Mouse (Mus musculus) right cerebral cortex, adult 18-20 months (tissue): Measurements from ENCODE around the gene Mtor.

Source experiments
- DNase-seq: peaks from one replicate; pipeline ENCODE4 v3.0.0; 2022; ENCODE audit warnings: mixed read lengths

The Mtor gene

DNA sequence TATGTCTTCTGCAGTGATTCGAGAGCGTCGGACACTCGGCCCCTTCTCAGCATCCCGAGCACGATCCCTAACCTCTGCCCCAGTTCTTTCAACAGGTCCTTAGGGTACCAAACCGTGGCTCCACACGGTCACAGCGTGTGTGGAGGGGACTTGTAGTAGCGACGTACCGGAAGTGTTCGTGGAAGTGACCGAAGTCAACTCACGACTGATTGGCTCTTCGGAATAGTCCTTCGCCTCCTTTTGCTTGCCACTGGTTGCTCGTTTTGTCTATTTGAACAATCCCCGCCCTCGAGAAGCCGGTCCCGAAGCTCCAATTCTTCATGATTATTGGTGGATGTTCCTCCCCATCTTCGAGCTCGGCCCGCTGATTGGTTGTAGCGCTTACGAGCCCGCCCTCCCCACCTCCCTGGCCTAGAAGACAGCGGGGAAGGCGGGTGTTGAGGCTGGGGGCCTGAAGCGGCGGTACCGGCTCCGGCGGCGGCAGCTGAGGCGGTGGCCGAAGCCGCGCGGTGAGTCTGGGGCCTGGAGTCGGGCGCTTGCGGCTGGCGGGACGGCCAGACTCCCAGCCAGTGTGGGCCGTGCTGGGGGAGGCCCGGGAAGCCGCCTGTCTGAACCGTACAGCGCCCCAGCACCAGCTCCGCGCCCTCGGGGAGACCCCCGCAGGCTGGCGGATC lies at the start of gene Mtor:
Mtor (plus strand) TSS at position 433 of the 674 bp plus-strand sequence.
- DNase-seq = peak; percentile 98

GRCm38 (mm10) chr4:148399437-148400094 lies 48.8 kb upstream of the Mtor start:
- no peak for DNase-seq

DNA sequence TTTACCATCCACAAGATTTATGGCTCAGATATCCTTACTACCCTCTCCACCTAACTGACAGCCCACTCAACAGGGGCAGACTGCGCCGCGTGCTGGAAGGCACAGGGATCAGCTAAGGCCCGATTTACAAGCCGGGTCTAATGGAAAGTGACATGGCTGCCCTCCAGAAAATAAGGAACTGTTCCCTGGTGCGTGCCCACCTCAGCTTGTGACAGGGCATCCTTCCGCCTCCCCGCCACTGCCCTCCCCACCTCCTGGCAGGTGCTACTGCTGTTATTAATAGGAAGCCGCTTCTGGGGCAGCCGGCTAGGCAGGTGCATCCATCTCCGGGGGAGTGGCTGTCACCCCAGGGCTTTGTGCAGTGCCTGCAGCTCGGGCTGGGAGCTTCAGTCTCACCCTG lies 45.0 kb upstream of the Mtor start:
- no peak for DNase-seq

GRCm38 (mm10) chr4:148404748-148405147 lies 43.7 kb upstream of the Mtor start:
- no peak for DNase-seq

DNA sequence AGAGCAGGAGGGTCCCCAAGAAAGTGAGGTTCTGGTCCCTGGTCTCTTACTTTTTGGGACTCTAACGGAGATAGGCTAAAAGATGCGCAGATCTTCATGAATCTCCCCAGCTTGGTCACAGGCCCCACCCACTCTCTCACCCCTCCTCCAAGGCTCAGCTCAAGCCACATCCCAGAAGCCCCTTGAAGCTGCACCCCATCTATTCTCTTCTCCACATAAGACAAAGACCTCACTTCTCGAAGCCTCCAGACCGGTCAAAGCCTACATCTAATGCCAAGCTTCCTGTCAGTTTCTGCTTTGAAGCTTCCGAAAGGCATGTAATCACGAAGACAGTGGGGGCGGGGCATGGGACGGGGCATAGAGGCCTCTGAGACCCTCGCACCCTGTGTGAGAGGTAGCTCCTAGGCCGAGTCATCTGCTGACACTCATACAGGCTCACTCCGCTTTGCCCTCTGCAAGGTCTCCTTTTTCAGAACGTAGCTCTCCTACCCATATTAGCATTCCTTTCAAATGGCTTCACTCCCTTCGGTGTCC lies 43.1 kb upstream of the Mtor start:
- DNase-seq = no peak

GRCm38 (mm10) chr4:148408256-148408975 lies 40.0 kb upstream of the Mtor start:
- DNase-seq = no peak

DNA sequence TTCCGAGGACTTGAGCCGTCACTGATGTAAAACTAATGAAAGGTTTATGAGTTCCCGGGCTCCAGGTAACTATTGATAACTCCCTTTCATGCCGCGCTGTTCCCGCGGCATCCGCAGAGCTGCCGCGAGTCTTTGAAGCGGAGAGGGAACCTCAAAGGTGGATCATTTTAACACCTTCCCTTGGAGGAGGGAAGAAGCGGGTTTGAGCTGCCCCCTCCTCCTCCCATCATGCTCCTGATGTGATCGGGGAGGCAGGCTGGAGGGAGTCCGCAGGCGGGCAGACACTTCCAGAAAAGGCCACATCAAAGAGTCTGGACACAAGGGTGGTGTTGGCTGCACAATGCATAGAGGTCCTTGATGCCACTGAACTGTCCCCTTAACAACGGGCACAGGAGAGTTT lies 32.8 kb upstream of the Mtor start:
- no peak for DNase-seq

DNA sequence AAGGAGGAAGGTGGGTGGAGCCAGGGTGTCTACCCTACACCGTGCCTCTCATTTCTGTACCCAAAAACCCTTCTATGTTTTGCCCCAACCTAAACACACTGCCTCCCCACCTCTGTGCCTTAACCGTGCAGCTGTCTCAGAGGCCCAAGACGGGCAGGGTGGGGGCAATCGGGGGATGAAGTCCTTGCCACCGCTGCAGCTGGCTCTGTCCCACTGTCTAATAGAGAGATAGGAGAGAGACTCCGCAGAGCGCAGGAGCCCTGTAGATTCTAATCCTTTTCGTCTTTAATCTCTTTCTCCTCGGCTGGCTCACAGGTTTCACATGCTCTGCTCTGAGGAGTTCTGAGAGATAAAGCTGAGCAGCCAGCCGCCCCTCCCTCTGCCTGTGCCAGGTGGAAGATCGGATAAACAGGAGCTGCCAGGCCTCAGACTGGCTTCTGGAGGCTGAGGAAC lies 31.3 kb upstream of the Mtor start:
- no peak for DNase-seq

DNA sequence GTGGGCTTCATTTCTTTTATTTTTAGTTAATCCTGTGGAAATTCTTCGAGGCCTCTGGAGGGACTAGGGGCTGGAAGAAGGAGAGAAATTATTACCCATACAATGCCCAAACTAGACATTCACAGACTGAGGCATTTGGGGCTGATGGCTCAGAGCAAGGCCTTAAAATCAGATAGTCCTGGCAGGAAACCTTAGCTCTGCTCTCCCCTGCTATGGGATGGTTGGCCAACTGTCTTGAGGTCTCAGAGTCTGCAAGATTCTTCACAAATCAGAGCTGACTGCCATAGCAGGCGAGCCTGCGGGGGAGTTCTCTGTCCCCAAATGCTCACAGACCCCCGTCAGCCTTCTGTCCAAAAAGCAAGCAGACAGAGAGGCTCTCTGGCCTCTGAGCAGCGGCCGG lies 30.9 kb upstream of the Mtor start:
- no peak for DNase-seq

- DNase-seq = no peak
Observed at GRCm38 (mm10) chr4:148426950-148427850, 21.2 kb upstream of the Mtor start.

DNA sequence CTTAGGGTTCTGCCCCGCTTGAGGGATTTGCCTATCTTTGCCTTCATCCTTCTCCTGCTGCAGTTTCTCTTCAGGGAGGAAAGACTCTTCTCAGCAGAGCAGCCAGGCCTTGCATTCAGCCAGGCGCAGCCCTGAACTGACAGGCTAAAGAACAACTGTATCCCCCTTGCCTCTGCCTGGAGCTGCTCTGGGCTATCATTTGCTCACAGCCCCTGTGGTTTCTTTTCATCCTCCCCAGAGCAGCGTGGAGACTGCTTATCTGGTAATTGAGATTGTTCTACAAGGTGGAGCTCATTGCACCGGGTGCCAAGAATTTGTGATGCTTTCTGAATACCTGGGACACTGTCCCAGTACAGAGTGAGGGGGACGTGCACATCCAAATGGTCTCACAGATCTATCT lies 19.9 kb upstream of the Mtor start:
- DNase-seq = no peak

DNA sequence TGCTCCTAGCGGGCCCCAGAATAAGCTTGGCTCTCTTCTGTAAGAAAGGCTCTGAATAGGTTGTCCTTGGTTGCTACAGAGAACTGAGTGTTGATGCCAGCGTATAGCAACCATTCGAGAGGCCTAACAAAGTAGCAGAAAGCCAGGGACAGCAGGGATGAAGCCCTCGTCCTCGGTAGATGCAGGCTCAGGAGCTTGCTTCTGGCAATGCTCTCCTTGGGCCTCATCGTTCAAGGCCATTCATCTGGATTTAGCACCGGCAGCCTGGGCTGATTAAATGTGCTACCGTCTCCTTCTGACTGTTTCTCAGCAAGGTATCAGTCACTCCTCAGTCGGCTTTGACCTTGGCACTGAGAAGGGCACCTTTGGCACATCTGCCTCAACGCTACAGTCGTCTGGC lies 19.3 kb upstream of the Mtor start:
- no peak for DNase-seq

- DNase-seq = peak; percentile 46
Observed at GRCm38 (mm10) chr4:148429686-148430085, 18.7 kb upstream of the Mtor start.

GRCm38 (mm10) chr4:148430880-148431519 lies 17.4 kb upstream of the Mtor start:
- no peak for DNase-seq

DNA sequence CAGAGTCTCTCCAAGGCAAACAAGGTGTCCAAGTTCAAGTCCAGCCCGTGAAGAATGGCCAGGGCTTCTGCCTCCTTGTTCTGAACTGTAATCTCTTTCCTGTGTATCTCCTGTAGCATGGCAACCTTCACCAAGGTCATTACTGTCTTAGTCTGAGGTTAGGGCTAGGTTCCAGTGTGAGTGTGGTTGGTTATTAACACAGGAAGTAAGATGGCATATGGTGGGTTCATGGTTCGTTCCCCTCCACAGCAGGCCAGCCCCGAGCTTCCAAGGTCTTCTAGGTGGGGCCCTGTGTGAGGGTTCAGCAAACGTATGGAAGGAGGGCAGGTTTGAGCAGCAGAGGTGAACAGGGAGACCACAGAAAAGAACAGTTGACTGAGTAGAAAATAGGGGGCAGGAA lies 15.9 kb upstream of the Mtor start:
- no peak for DNase-seq

DNA sequence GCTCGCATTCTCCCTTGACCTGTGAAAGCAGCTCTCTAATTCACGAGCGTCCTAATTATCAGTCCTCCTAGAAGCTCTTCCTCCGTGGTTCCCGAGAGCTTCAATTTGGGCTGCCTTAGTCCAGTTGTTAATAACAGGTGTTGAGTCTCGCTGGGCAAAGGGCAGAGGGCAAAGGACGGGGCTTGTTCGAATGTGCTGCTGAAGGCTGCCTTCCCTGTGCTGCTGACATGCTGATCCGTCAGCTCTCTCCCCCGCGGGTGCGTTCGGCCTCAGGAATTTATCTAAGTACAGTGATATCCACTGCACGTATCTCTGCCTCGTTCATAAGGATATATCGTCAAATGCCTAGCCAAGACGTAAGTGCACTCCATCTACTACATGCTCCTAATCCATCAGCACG lies 15.1 kb upstream of the Mtor start:
- DNase-seq = no peak

GRCm38 (mm10) chr4:148433813-148434212 lies 14.6 kb upstream of the Mtor start:
- no peak for DNase-seq

GRCm38 (mm10) chr4:148434554-148434953 lies 13.9 kb upstream of the Mtor start:
- DNase-seq = no peak

GRCm38 (mm10) chr4:148435106-148435505 lies 13.3 kb upstream of the Mtor start:
- no peak for DNase-seq

DNA sequence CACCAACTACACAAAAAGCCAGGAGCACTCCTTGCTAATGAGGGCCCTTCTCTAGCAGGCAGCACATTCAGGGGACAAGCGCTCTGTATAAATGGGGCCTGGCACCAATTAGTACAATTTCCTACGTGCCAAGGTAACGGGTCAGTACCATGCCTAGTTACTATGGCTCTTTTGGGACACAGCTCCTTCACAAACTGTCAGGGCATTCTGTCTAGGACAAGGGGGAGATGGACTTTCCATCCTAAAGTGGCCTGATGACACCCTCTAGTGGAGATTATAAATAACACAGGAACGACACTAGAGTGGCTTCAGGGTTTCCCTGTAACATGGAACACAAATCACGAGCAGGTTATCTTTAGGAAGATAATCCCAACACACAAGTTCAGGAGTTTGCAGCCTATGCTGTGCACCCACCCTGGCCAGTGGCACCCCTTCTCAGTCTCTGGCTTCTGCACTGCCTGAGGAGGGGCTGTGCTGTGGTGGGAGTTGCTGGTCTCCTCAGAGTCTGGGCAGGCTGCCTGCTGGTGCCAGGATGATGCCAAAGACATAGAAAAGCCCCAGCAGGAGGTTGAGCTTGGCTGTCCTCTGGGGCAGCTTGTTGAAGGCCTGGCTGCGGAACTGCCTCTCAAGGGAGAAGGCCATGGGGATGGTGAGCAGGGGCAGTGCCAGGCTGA lies 12.6 kb upstream of the Mtor start:
- DNase-seq = peak; percentile 54

GRCm38 (mm10) chr4:148441931-148442330 lies 6.5 kb upstream of the Mtor start:
- DNase-seq = no peak

DNA sequence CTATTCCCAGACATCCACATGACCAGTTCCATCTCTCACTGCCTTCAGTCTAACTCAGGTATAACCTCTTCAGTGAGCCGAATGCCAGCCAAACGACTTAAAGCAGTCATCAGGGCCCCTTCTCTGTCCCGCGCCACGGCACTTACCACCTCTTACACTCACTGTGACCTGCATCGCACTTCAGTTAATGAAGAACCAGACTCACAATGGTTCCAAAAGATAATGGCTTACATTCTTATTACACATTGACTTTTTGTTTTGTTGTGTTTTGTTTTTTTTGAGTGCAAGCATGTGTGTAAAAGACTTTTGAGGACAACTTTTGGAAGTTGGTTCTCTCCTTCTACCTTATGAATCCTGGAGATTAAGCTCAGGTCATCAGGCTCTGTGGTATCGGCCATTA lies 5.8 kb upstream of the Mtor start:
- no peak for DNase-seq
